In genomic region chr1:151705723-151706396, GRCm38 (mm10) we compare ENCODE assay signal across 9 mouse cellular contexts. TPM values are rescaled to one million over a fixed set of nuclear protein-coding genes. Genes with fewer than 3 reads are reported as not detected.
DNase-seq lines count a peak whose midpoint lies in the region; ATAC-seq and TF ChIP-seq lines count a peak whose summit lies in the region.
"Had no signal": no experiment of that assay in that cellular context is flagged by ENCODE, and none has a peak within 500 bp of the region (broad histone marks: within the 10 kb centered on the region; RNA-seq: fewer than 3 reads in every experiment).

No protein-coding gene starts in this region.

- no peak overlapping the region for H3K4me3 ChIP-seq in E14TG2a.4 (replicated peaks; ENCODE audit: low read length)
- no peak overlapping the region for H3K4me3 ChIP-seq in forebrain, embryonic 10.5 days
- no peak overlapping the region for H3K4me3 ChIP-seq in heart, embryonic 14.5 days (ENCODE audit: control insufficient read depth in 1 of 2, insufficient read depth in 1 of 2, low read depth in 1 of 2, low read length in 2 of 2)
- no peak overlapping the region for H3K4me3 ChIP-seq in kidney, postnatal 0 days (replicated peaks; ENCODE audit: low read depth, low read length)
- no peak overlapping the region for H3K4me3 ChIP-seq in liver, embryonic 11.5 days (ENCODE audit: low read depth, low read length)
- no peak overlapping the region for H3K4me3 ChIP-seq in stomach, embryonic 15.5 days (replicated peaks)
- H3K4me3 ChIP-seq: liver, embryonic 15.5 days had no signal

- H3K4me1 ChIP-seq in E14TG2a.4 (replicated peaks; ENCODE audit: low read depth, low read length) = peaks cover 6% of the 10 kb centered on the region; the same call in 1 of the 2 replicates
- 0 out of 2 replicates have a peak, but pooled peaks cover 5% of the 10 kb centered on the region for H3K4me1 ChIP-seq in forebrain, embryonic 10.5 days
- peaks cover 8 to 19% of the 10 kb centered on the region in 2 experiments for H3K4me1 ChIP-seq in heart, embryonic 14.5 days (ENCODE audit: control insufficient read depth in 2 of 2, insufficient read depth in 2 of 2, low read length in 2 of 2)
- peaks cover 10% of the 10 kb centered on the region; the same call in 1 of the 2 replicates for H3K4me1 ChIP-seq in kidney, postnatal 0 days (replicated peaks; ENCODE audit: insufficient read depth, low read length)
- peaks cover 11% of the 10 kb centered on the region; the same call in 1 of the 2 replicates for H3K4me1 ChIP-seq in liver, embryonic 11.5 days (replicated peaks; ENCODE audit: control insufficient read depth, insufficient read depth, low read length)
- H3K4me1 ChIP-seq in stomach, embryonic 15.5 days = peaks cover 16% of the 10 kb centered on the region; the same call in 1 of the 2 replicates

- peak; percentile 94 for TF ChIP-seq CTCF in E14TG2a.4 (conservative IDR thresholded peaks at IDR 0.05; ENCODE audit: low read length)
- TF ChIP-seq CTCF in kidney, postnatal 0 days (IDR thresholded peaks at IDR 0.05; ENCODE audit: low read depth) = peak; percentile 96

- peak overlapping the region; percentile 46 for H3K4me2 ChIP-seq in heart, embryonic 14.5 days (ENCODE audit: low read length)
- H3K4me2 ChIP-seq in kidney, postnatal 0 days (ENCODE audit: low read length) = no peak overlapping the region
- no peak overlapping the region for H3K4me2 ChIP-seq in liver, embryonic 11.5 days
- H3K4me2 ChIP-seq in stomach, embryonic 15.5 days = no peak overlapping the region
- H3K4me2 ChIP-seq: liver, embryonic 15.5 days had no signal

- no peaks in the 10 kb centered on the region; the same call in 1 of the 2 replicates for H3K27me3 ChIP-seq in E14TG2a.4 (ENCODE audit: insufficient read depth, low read length)
- no peaks in the 10 kb centered on the region; the same call in 1 of the 2 replicates for H3K27me3 ChIP-seq in forebrain, embryonic 10.5 days (ENCODE audit: poor library complexity, severe bottlenecking)
- H3K27me3 ChIP-seq in heart, embryonic 14.5 days (ENCODE audit: control insufficient read depth, insufficient read depth, low read length) = no peaks in the 10 kb centered on the region
- H3K27me3 ChIP-seq in kidney, postnatal 0 days (ENCODE audit: insufficient read depth, low read length) = no peaks in the 10 kb centered on the region
- no peaks in the 10 kb centered on the region for H3K27me3 ChIP-seq in liver, embryonic 11.5 days (replicated peaks; ENCODE audit: control insufficient read depth, insufficient read depth, low read length)
- H3K27me3 ChIP-seq in stomach, embryonic 15.5 days (replicated peaks) = no peaks in the 10 kb centered on the region
- H3K27me3 ChIP-seq: liver, embryonic 15.5 days had no signal

- WGBS in forebrain, embryonic 10.5 days = 40% methylated on average over 11 of the region's 11 CpGs
- 30% methylated on average over 11 of the region's 11 CpGs for WGBS in heart, embryonic 14.5 days
- WGBS in kidney, postnatal 0 days = 30% methylated on average over 11 of the region's 11 CpGs
- 30% methylated on average over 11 of the region's 11 CpGs for WGBS in liver, embryonic 11.5 days
- WGBS in stomach, embryonic 15.5 days = 32% methylated on average over 11 of the region's 11 CpGs

- H3K36me3 ChIP-seq in E14TG2a.4 (ENCODE audit: insufficient read depth, low read length) = no peaks in the 10 kb centered on the region
- no peaks in the 10 kb centered on the region for H3K36me3 ChIP-seq in forebrain, embryonic 10.5 days (replicated peaks)
- H3K36me3 ChIP-seq in heart, embryonic 14.5 days (ENCODE audit: control insufficient read depth, insufficient read depth, low read length) = no peaks in the 10 kb centered on the region
- H3K36me3 ChIP-seq in kidney, postnatal 0 days (ENCODE audit: insufficient read depth, low read length) = no peaks in the 10 kb centered on the region
- no peaks in the 10 kb centered on the region for H3K36me3 ChIP-seq in liver, embryonic 11.5 days (ENCODE audit: control insufficient read depth, insufficient read depth, low read length)
- no peaks in the 10 kb centered on the region for H3K36me3 ChIP-seq in stomach, embryonic 15.5 days
- H3K36me3 ChIP-seq: liver, embryonic 15.5 days had no signal

- H3K9me3 ChIP-seq in E14TG2a.4 (ENCODE audit: low read length) = no peaks in the 10 kb centered on the region
- H3K9me3 ChIP-seq in forebrain, embryonic 10.5 days = no peaks in the 10 kb centered on the region
- H3K9me3 ChIP-seq in heart, embryonic 14.5 days (ENCODE audit: control insufficient read depth, low read length) = no peaks in the 10 kb centered on the region
- H3K9me3 ChIP-seq in kidney, postnatal 0 days (replicated peaks; ENCODE audit: low read length) = no peaks in the 10 kb centered on the region
- H3K9me3 ChIP-seq in liver, embryonic 11.5 days (ENCODE audit: control insufficient read depth, low read length) = no peaks in the 10 kb centered on the region
- no peaks in the 10 kb centered on the region for H3K9me3 ChIP-seq in stomach, embryonic 15.5 days
- H3K9me3 ChIP-seq: liver, embryonic 15.5 days had no signal

- peak; percentile 78 for DNase-seq in c-Kit-positive CD71-negative TER-119-negative erythroid progenitor cells, embryonic 14.5 days (ENCODE audit: low read depth)
- peak; percentile 80 for DNase-seq in forebrain, embryonic 10.5 days (ENCODE audit: extremely low spot score, low spot score)
- DNase-seq in kidney, postnatal 0 days (ENCODE audit: low spot score) = peak; percentile 92
- peak; percentile 57 for DNase-seq in liver, embryonic 11.5 days (ENCODE audit: low spot score)
- DNase-seq in neural tube, embryonic 10.5 days (ENCODE audit: extremely low spot score, low spot score) = peak; percentile 78

- no peak overlapping the region for H3K27ac ChIP-seq in forebrain, embryonic 10.5 days
- H3K27ac ChIP-seq in heart, embryonic 14.5 days (replicated peaks in 1 of 2; ENCODE audit: control insufficient read depth in 1 of 2, insufficient read depth in 1 of 2, low read depth in 2 of 2, low read length in 2 of 2) = no peak overlapping the region
- H3K27ac ChIP-seq in kidney, postnatal 0 days = no peak overlapping the region
- no peak overlapping the region for H3K27ac ChIP-seq in liver, embryonic 11.5 days (ENCODE audit: low read depth, low read length)
- no peak overlapping the region for H3K27ac ChIP-seq in stomach, embryonic 15.5 days
- H3K27ac ChIP-seq: liver, embryonic 15.5 days had no signal

- ATAC-seq in heart, embryonic 14.5 days (ENCODE audit: insufficient number of reproducible peaks, insufficient read depth, low FRiP score, low read depth) = no peak
- ATAC-seq in kidney, postnatal 0 days (replicated peaks; ENCODE audit: low FRiP score, low read depth) = peak; percentile 51
- peak; percentile 70 for ATAC-seq in liver, embryonic 11.5 days (replicated peaks; ENCODE audit: low FRiP score)
- peak; percentile 49; the same call in 1 of the 2 replicates for ATAC-seq in stomach, embryonic 15.5 days (ENCODE audit: insufficient read depth, low FRiP score, low read depth)

- H3K9ac ChIP-seq in heart, embryonic 14.5 days (ENCODE audit: low read length) = 0 out of 2 replicates have a peak overlapping the region, but pooled peaks have one; percentile 42
- no peak overlapping the region for H3K9ac ChIP-seq in kidney, postnatal 0 days (ENCODE audit: low read depth, low read length)
- H3K9ac ChIP-seq in liver, embryonic 11.5 days (ENCODE audit: low read depth, low read length) = no peak overlapping the region
- H3K9ac ChIP-seq in stomach, embryonic 15.5 days = no peak overlapping the region
- H3K9ac ChIP-seq: liver, embryonic 15.5 days had no signal

RNA-seq across cellular contexts. Expression of gene Edem3, which starts 49.3 kb away (rescaled TPM):
- 14.4 and 14.8 TPM in 2 replicates for polyA plus RNA-seq in forebrain, embryonic 10.5 days (2016; fragmentation: Nextera tagmentation; extraction: Ambion mirVana)
- polyA plus RNA-seq in heart, embryonic 14.5 days (2014; fragmentation: Nextera tagmentation; extraction: Ambion mirVana) = 17.1 and 17.5 TPM in 2 replicates
- polyA plus RNA-seq in kidney, postnatal 0 days (2015; fragmentation: Nextera tagmentation; extraction: Ambion mirVana) = 11.2 and 11.7 TPM in 2 replicates
- polyA plus RNA-seq in liver, embryonic 11.5 days (2014; fragmentation: Nextera tagmentation; extraction: Ambion mirVana) = 17.5 and 18.6 TPM in 2 replicates
- 15.7 and 18.3 TPM in 2 replicates for polyA plus RNA-seq in stomach, embryonic 15.5 days (2015; fragmentation: Nextera tagmentation; extraction: Ambion mirVana)
